8 mouse cellular contexts compared by ENCODE assay signal in the genomic region with DNA sequence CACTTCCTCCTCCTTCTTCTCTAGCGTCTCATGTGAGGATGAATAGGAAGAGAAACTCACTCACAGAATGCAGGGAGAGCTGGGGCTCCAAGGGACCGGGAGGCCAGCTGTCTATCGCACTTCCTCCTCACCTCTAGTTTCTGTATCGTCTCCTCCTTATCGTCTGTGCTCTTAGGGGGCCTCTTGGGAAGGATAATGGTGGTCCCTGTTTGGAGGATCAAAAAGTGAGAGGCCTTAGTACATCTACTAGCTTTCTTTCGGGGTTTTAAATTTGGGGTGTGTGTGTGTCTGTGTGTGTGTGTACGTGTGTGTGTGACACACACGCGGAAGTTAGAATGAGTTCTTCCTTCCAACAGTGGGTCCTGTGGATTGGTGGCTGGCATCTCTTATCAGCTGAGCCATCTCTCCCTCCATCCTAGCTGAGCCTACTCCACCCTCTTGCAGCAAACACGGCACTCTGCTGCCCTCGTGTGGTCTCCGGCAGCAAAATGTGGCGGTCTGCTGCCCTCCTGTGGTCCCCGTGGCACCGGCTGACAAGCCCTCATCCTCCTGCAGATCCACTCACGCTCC. TPM values are rescaled to one million over a fixed set of nuclear protein-coding genes. Genes with fewer than 3 reads are reported as not detected.
DNase-seq lines count a peak whose midpoint lies in the region; ATAC-seq and TF ChIP-seq lines count a peak whose summit lies in the region.

No protein-coding gene starts in this region.

- no peaks in the 10 kb centered on the region for H3K36me3 ChIP-seq in lung, embryonic 16.5 days (ENCODE audit: control insufficient read depth, insufficient read depth, low read length)
- H3K36me3 ChIP-seq in thymus, adult 2 months (ENCODE audit: control insufficient read depth, insufficient read depth, low read length) = no peaks in the 10 kb centered on the region

- H3K4me2 ChIP-seq in lung, embryonic 16.5 days (ENCODE audit: low read depth, low read length) = peak overlapping the region; percentile 47

- peak; percentile 99 for DNase-seq in MEL-GATA-1-ER (ENCODE audit: extremely low read depth, low read depth)
- peak; percentile 92 for DNase-seq in cerebellum, adult 8-10 months
- DNase-seq in forelimb bud, embryonic 11.5 days (ENCODE audit: low read depth, low spot score) = peak; percentile 90
- DNase-seq in layer of hippocampus, adult 9-11 months = peak; percentile 93
- peak; percentile 79 for DNase-seq in ovary, adult 18-20 months (ENCODE audit: low spot score)
- peak; percentile 90 for DNase-seq in thymus, adult 2 months

- 0 out of 2 replicates have a peak overlapping the region, but pooled peaks have one; percentile 2 for H3K27ac ChIP-seq in lung, embryonic 16.5 days (ENCODE audit: low read length)
- H3K27ac ChIP-seq in thymus, adult 2 months (ENCODE audit: control insufficient read depth, insufficient read depth, low read length) = peak overlapping the region; percentile 17

- H3K9ac ChIP-seq in lung, embryonic 16.5 days (ENCODE audit: low read length) = peak overlapping the region; percentile 66

- no peaks in the 10 kb centered on the region for H3K9me3 ChIP-seq in lung, embryonic 16.5 days (ENCODE audit: control insufficient read depth, low read length)

- H3K4me3 ChIP-seq in lung, embryonic 16.5 days (ENCODE audit: low read length) = no peak overlapping the region
- no peak overlapping the region for H3K4me3 ChIP-seq in thymus, adult 2 months (ENCODE audit: control insufficient read depth, insufficient read depth, low read length)

- peak; percentile 100 for TF ChIP-seq CTCF in thymus, adult 2 months (IDR thresholded peaks at IDR 0.05; ENCODE audit: borderline replicate concordance, control insufficient read depth, extremely low read depth, insufficient read depth, low read length, poor library complexity)

- no peaks in the 10 kb centered on the region for H3K27me3 ChIP-seq in lung, embryonic 16.5 days (ENCODE audit: control insufficient read depth, insufficient read depth, low read depth, low read length)
- H3K27me3 ChIP-seq in thymus, adult 2 months (ENCODE audit: control insufficient read depth, insufficient read depth, low read length) = no peaks in the 10 kb centered on the region

- ATAC-seq in hematopoietic stem cell, adult 5-6 weeks (replicated peaks in 1 of 2; ENCODE audit: insufficient read depth in 1 of 2, low FRiP score in 2 of 2, low TSS enrichment in 1 of 2, low read depth in 1 of 2, poor library complexity in 2 of 2, severe bottlenecking in 2 of 2) = peak; percentile 83 to 84
- peak; percentile 43 for ATAC-seq in lung, embryonic 16.5 days (ENCODE audit: low read depth)

- WGBS in lung, embryonic 16.5 days = 11% methylated on average over 16 of the region's 16 CpGs
- 5% methylated on average over 16 of the region's 16 CpGs for WGBS in thymus, adult 2 months

- H3K4me1 ChIP-seq in lung, embryonic 16.5 days (replicated peaks; ENCODE audit: control insufficient read depth, insufficient read depth, low read length) = peaks cover 22% of the 10 kb centered on the region
- peaks cover 37% of the 10 kb centered on the region for H3K4me1 ChIP-seq in thymus, adult 2 months (replicated peaks; ENCODE audit: control insufficient read depth, insufficient read depth, low read length)

- no peak for TF ChIP-seq POLR2A in thymus, adult 2 months (IDR thresholded peaks at IDR 0.05; ENCODE audit: control insufficient read depth, extremely low read depth, insufficient read depth, low read length, poor library complexity)

RNA-seq across cellular contexts. Expression of a gene that starts 3.2 kb away (rescaled TPM):
- not detected in 2 replicates for total RNA-seq in hematopoietic stem cell, adult 5-6 weeks (2017)
- 1.4 TPM in 2 replicates for polyA plus RNA-seq in lung, embryonic 16.5 days (2015; fragmentation: Nextera tagmentation; extraction: Ambion mirVana)
- not detected in 2 replicates for polyA plus RNA-seq in thymus, adult 2 months (2012; rRNA removed)

RNA-seq across cellular contexts. Expression of a gene that starts 14.0 kb away (rescaled TPM):
- 84.4 and 87.4 TPM in 2 replicates for total RNA-seq in hematopoietic stem cell, adult 5-6 weeks (2017)
- 35.9 TPM in 2 replicates for polyA plus RNA-seq in lung, embryonic 16.5 days (2015; fragmentation: Nextera tagmentation; extraction: Ambion mirVana)
- 17.8 and 18.2 TPM in 2 replicates for polyA plus RNA-seq in thymus, adult 2 months (2012; rRNA removed)

RNA-seq across cellular contexts. Expression of a gene that starts 16.5 kb away (rescaled TPM):
- total RNA-seq in hematopoietic stem cell, adult 5-6 weeks (2017) = not detected in 2 replicates
- 1.6 and 1.9 TPM in 2 replicates for polyA plus RNA-seq in lung, embryonic 16.5 days (2015; fragmentation: Nextera tagmentation; extraction: Ambion mirVana)
- polyA plus RNA-seq in thymus, adult 2 months (2012; rRNA removed) = 0.18 and 0.49 TPM in 2 replicates

RNA-seq across cellular contexts. Expression of a gene that starts 21.0 kb away (rescaled TPM):
- total RNA-seq in hematopoietic stem cell, adult 5-6 weeks (2017) = 5.9 and 8.3 TPM in 2 replicates
- polyA plus RNA-seq in lung, embryonic 16.5 days (2015; fragmentation: Nextera tagmentation; extraction: Ambion mirVana) = 6.7 and 8.2 TPM in 2 replicates
- polyA plus RNA-seq in thymus, adult 2 months (2012; rRNA removed) = 4.6 and 8.2 TPM in 2 replicates

RNA-seq across cellular contexts. Expression of a gene that starts 22.2 kb away (rescaled TPM):
- total RNA-seq in hematopoietic stem cell, adult 5-6 weeks (2017) = 332 and 487 TPM in 2 replicates
- polyA plus RNA-seq in lung, embryonic 16.5 days (2015; fragmentation: Nextera tagmentation; extraction: Ambion mirVana) = 184 and 197 TPM in 2 replicates
- polyA plus RNA-seq in thymus, adult 2 months (2012; rRNA removed) = 587 and 719 TPM in 2 replicates
